Mouse (Mus musculus): Measurements from ENCODE around the gene Gm26938.

Gene Gm26938

DNA sequence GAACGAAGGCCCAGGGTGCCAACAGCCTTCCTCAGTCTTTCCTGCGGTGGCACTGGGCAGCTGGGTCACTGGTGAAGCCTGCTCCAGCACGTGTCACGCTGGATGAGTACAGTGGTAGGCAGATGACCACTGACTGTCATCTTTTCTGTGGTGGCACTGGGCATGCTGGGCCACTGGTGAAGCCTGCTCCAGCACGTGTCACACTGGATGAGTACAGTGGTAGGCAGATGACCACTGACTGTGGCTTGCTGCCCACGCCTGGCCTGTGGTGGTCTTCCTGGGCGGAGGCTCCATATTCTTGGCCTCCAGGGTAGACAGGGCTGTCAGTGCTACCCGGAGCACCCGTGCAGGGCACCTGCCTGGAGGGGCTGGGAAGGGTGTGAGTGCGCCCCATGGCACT, 24.3 kb downstream of the Gm26938 start:
- H3K4me1 ChIP-seq (replicated peaks; ENCODE audit: low read depth, low read length), result peaks cover 59% of the 10 kb centered on the region
- no peak for TF ChIP-seq NANOG (IDR thresholded peaks at IDR 0.05; ENCODE audit: borderline replicate concordance, low read length)
- TF ChIP-seq POU5F1 (IDR thresholded peaks at IDR 0.05; ENCODE audit: borderline replicate concordance, low read length), result no peak
- no peak for TF ChIP-seq CTCF (conservative IDR thresholded peaks at IDR 0.05; ENCODE audit: low read length)
- H3K27me3 ChIP-seq (ENCODE audit: insufficient read depth, low read length), result peaks cover 6% of the 10 kb centered on the region
- no peaks in the 10 kb centered on the region for H3K9me3 ChIP-seq (ENCODE audit: low read length)
- peaks cover 26% of the 10 kb centered on the region for H3K36me3 ChIP-seq (ENCODE audit: insufficient read depth, low read length)
- no peak overlapping the region for H3K4me3 ChIP-seq (replicated peaks; ENCODE audit: low read length)

GRCm38 (mm10) chr5:139801231-139801630, 25.0 kb downstream of the Gm26938 start:
- Histone ChIP-seq H3K9me3 (ENCODE audit: low read length) (no peaks in the 10 kb centered on the region), H3K27me3 (ENCODE audit: insufficient read depth, low read length) (peaks cover 1% of the 10 kb centered on the region; the same call in 1 of the 2 replicates), H3K4me3 (replicated peaks; ENCODE audit: low read length) (no peak overlapping the region), H3K4me1 (replicated peaks; ENCODE audit: low read depth, low read length) (peaks cover 65% of the 10 kb centered on the region), H3K36me3 (ENCODE audit: insufficient read depth, low read length) (peaks cover 26% of the 10 kb centered on the region)
- TF ChIP-seq NANOG (IDR thresholded peaks at IDR 0.05; ENCODE audit: borderline replicate concordance, low read length) (no peak), CTCF (conservative IDR thresholded peaks at IDR 0.05; ENCODE audit: low read length) (no peak), POU5F1 (IDR thresholded peaks at IDR 0.05; ENCODE audit: borderline replicate concordance, low read length) (no peak)

- H3K27me3 ChIP-seq (ENCODE audit: insufficient read depth, low read length), result no peaks in the 10 kb centered on the region
- H3K36me3 ChIP-seq (ENCODE audit: insufficient read depth, low read length), result peaks cover 26% of the 10 kb centered on the region
- peak overlapping the region; percentile 35; the same call in 1 of the 2 replicates for H3K4me3 ChIP-seq (replicated peaks; ENCODE audit: low read length)
- H3K9me3 ChIP-seq (ENCODE audit: low read length), result no peaks in the 10 kb centered on the region
- H3K4me1 ChIP-seq (replicated peaks; ENCODE audit: low read depth, low read length), result peaks cover 65% of the 10 kb centered on the region
- TF ChIP-seq NANOG (IDR thresholded peaks at IDR 0.05; ENCODE audit: borderline replicate concordance, low read length) (no peak), CTCF (conservative IDR thresholded peaks at IDR 0.05; ENCODE audit: low read length) (no peak), POU5F1 (IDR thresholded peaks at IDR 0.05; ENCODE audit: borderline replicate concordance, low read length) (no peak)
These were observed 26.2 kb downstream of the Gm26938 start for GRCm38 (mm10) chr5:139799801-139800590.

DNA sequence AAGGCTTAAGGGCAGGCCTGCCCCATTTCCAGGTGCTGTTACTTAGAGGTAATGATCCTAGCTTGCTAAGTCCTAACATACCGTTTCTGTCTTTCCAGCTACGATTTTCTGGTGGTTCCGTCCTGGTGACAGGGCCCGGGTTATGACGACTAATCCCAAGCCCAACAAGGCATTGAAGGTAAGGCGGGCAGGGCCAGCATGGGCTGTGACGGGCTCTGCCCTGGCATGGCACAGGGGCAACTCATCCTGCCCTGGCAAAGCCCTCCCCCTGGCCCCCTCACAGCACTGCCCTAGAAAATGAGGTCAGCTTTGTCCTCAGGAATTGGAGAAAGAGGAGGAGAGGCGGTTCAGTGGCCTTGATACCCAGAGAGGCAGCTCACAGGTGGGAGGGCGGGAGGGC, 27.2 kb downstream of the Gm26938 start:
- H3K4me1 ChIP-seq (replicated peaks; ENCODE audit: low read depth, low read length), result peaks cover 69% of the 10 kb centered on the region
- H3K27me3 ChIP-seq (ENCODE audit: insufficient read depth, low read length), result no peaks in the 10 kb centered on the region
- no peak overlapping the region for H3K4me3 ChIP-seq (replicated peaks; ENCODE audit: low read length)
- no peaks in the 10 kb centered on the region for H3K9me3 ChIP-seq (ENCODE audit: low read length)
- H3K36me3 ChIP-seq (ENCODE audit: insufficient read depth, low read length), result peaks cover 26% of the 10 kb centered on the region
- TF ChIP-seq POU5F1 (IDR thresholded peaks at IDR 0.05; ENCODE audit: borderline replicate concordance, low read length), result no peak
- no peak for TF ChIP-seq CTCF (conservative IDR thresholded peaks at IDR 0.05; ENCODE audit: low read length)
- TF ChIP-seq NANOG (IDR thresholded peaks at IDR 0.05; ENCODE audit: borderline replicate concordance, low read length), result no peak

DNA sequence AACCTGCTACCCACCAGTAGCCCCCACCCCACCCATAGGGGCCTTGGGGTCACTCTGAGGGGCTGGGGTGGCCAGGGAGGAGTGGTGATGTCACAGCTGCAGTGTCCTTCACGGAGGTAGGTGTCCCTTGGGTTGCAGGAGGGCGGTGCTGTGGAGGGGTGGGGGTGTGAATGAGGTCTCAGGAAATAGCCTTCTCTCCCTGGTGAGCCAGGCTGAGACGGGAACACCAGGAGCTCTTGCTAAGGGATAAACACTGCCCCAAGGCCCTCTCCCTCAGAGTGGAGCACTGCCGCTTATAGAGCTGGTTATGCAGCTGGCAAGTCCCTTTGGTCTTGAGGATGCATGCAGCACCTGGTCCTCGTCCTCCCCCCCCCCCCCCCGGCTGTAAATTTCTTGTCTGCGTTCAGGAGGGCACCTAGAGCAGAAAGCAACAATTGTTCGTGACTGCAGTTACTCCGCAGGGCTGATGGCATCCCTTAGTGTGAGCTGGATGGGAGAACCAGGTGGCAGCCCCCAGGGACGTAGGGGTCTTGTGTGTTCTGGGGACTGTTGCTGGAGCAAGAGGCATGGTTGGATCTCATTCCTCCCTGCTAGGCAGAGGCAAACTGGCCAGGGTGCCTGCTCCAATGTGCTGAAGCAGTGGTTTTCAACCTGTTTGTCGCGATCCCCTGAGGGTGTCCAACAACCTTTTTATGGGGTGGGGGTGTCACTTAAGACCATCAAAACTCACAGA, 27.9 kb downstream of the Gm26938 start:
- Histone ChIP-seq H3K36me3 (ENCODE audit: insufficient read depth, low read length) (peaks cover 30% of the 10 kb centered on the region), H3K9me3 (ENCODE audit: low read length) (no peaks in the 10 kb centered on the region), H3K4me1 (replicated peaks; ENCODE audit: low read depth, low read length) (peaks cover 69% of the 10 kb centered on the region), H3K4me3 (replicated peaks; ENCODE audit: low read length) (no peak overlapping the region; the same call in 1 of the 2 replicates), H3K27me3 (ENCODE audit: insufficient read depth, low read length) (no peaks in the 10 kb centered on the region)
- TF ChIP-seq CTCF (conservative IDR thresholded peaks at IDR 0.05; ENCODE audit: low read length), result no peak
- no peak for TF ChIP-seq POU5F1 (IDR thresholded peaks at IDR 0.05; ENCODE audit: borderline replicate concordance, low read length)
- no peak for TF ChIP-seq NANOG (IDR thresholded peaks at IDR 0.05; ENCODE audit: borderline replicate concordance, low read length)

GRCm38 (mm10) chr5:139797473-139798167, 28.6 kb downstream of the Gm26938 start:
- Histone ChIP-seq H3K36me3 (ENCODE audit: insufficient read depth, low read length) (peaks cover 30% of the 10 kb centered on the region), H3K9me3 (ENCODE audit: low read length) (no peaks in the 10 kb centered on the region), H3K4me3 (replicated peaks; ENCODE audit: low read length) (no peak overlapping the region; the same call in 1 of the 2 replicates), H3K27me3 (ENCODE audit: insufficient read depth, low read length) (peaks cover 7% of the 10 kb centered on the region), H3K4me1 (replicated peaks; ENCODE audit: low read depth, low read length) (peaks cover 69% of the 10 kb centered on the region)
- TF ChIP-seq NANOG (IDR thresholded peaks at IDR 0.05; ENCODE audit: borderline replicate concordance, low read length) (no peak), POU5F1 (IDR thresholded peaks at IDR 0.05; ENCODE audit: borderline replicate concordance, low read length) (no peak), CTCF (conservative IDR thresholded peaks at IDR 0.05; ENCODE audit: low read length) (no peak)

GRCm38 (mm10) chr5:139796900-139797299, 29.3 kb downstream of the Gm26938 start:
- TF ChIP-seq CTCF (conservative IDR thresholded peaks at IDR 0.05; ENCODE audit: low read length), result no peak
- TF ChIP-seq NANOG (IDR thresholded peaks at IDR 0.05; ENCODE audit: borderline replicate concordance, low read length), result no peak
- TF ChIP-seq POU5F1 (IDR thresholded peaks at IDR 0.05; ENCODE audit: borderline replicate concordance, low read length), result no peak
- Histone ChIP-seq H3K4me3 (replicated peaks; ENCODE audit: low read length) (no peak overlapping the region), H3K4me1 (replicated peaks; ENCODE audit: low read depth, low read length) (peaks cover 74% of the 10 kb centered on the region), H3K27me3 (ENCODE audit: insufficient read depth, low read length) (peaks cover 14% of the 10 kb centered on the region), H3K9me3 (ENCODE audit: low read length) (no peaks in the 10 kb centered on the region), H3K36me3 (ENCODE audit: insufficient read depth, low read length) (peaks cover 29% of the 10 kb centered on the region)
